Mouse (Mus musculus): ENCODE results near the gene Rad54l2.

The Rad54l2 gene

DNA sequence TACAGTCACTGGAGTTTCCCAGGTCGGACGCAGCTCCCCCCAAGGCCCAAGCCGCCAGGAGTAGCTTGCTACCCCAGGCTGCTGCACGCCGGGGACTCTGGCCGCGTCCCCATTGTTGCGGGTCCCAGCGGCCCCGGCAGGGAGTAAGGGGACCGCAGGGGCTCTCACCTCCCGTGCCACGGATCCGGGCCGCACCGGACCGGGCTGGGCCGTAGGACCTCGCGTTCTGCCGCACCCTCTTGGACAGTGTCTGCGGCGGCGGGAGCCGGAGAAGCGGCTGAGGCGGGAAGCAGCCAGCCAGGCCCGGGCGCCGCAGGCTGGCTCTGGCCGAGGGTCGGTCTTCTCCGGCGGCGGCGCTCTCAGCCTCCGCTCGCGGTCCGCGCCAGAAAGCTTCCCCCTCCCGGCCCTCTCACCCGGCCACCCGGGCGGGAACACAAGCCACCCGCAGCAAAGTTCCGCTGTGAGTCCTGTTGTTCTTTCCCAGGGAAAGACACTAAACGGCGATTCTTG lies at the start of gene Rad54l2:
Rad54l2 (minus strand) TSS at position 383 of the 510 bp plus-strand sequence.
- CTCF ChIA-PET = interaction anchor here (0.6 kb wide), 2 partner anchors 24 to 569 kb away, joined by 4 to 8 read pairs; no protein-coding TSS in a partner anchor

GRCm38 (mm10) chr9:106822381-106823104 lies 33.5 kb upstream of the Rad54l2 start:
- CTCF ChIA-PET = interaction anchor here (0.6 to 1.1 kb wide), 2 partner anchors 80 to 138 kb away, joined by 3 read pairs; no protein-coding TSS in a partner anchor

DNA sequence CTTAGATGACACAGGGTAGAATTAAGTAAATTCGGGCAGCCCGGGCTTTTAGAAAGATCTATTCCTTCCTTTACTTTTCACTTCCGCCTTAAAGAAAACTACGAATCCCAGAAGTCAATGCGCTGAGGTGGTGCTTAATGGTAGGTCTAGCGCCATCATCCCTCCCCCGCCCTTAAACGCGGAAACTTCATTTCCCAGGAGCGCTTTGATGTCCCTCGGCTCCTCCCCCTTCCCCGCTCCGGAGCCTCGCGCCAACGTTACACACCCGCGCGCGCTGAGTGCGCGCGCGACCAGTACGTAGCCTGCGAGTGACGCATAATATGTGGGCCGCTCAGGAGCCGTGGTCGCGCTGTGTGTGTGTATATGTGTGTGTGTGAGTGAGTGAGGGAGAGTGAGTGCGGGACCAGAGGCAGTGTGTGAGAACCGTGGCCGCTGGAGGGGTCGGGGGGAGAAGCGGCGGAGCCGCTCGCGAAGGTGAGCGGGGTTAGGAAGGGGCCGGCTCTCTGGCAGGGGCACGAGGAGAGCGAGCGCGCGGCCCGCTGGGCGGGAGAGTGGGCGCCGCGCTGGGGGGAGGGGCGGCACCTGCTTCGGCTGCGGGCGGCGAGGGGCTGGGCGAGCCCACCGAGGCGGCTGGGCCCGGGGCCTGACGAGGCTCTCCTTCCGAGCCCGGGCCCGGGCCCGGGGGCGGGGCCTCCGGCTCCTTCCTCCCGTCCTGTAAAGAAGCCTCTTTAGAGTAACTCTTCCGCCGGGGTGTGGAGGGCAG lies 32.8 kb upstream of the Rad54l2 start, which contains the start of gene Dcaf1:
Dcaf1 (plus strand) TSS at position 257 of the 763 bp plus-strand sequence.
- CTCF ChIA-PET = interaction anchor here (1.1 kb wide), 1 partner anchor 137 kb away, joined by 3 read pairs; no protein-coding TSS in a partner anchor

- CTCF ChIA-PET = no interaction called here
Measured at GRCm38 (mm10) chr9:106821050-106821617, 32.1 kb upstream of the Rad54l2 start.

GRCm38 (mm10) chr9:106819201-106819600 lies 30.2 kb upstream of the Rad54l2 start:
- CTCF ChIA-PET = interaction anchor here (0.8 kb wide), 1 partner anchor 32 kb away, joined by 3 read pairs; no protein-coding TSS in a partner anchor

DNA sequence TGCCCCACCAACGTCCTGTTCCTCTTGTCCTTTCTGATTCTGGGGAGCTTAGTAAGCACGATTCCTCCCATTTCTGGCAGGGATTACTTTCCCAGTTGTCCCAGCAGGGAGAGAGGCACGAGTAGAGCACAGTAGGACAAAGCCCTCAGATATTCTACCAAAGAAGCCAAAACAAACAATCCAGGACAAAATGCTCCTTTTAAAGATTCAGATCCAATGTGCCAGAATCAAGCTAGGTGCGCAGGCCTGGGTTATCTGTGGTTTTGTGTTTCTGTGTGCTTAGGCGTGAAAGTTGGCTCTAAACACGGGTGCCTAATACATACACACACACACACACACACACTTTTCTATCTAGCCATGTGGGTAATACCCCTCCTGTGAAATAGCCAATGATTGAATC lies 29.2 kb upstream of the Rad54l2 start:
- CTCF ChIA-PET = interaction anchor here (0.7 kb wide), 1 partner anchor 57 kb away, joined by 3 read pairs; no protein-coding TSS in a partner anchor

DNA sequence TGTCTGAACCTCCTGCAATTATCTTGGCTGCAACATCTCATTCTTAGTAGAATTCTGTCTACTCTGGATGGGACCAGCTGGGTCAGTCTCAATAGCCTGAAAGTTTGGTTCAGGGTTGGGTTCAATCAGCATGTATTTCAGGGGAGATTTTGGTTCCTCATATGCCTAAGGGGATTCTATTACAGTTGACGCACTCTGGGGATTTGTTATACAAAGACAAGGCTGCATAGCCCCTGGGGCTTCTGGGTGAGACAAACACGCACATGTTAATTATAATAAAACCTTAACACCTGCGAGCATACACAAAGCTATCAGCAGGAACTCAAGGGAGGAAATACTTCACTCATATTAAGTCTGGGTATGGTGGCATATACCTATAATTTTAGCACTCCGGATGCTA lies 17.5 kb upstream of the Rad54l2 start:
- CTCF ChIA-PET = no interaction called here

- CTCF ChIA-PET = no interaction called here
Measured at GRCm38 (mm10) chr9:106790831-106791230, 1.8 kb upstream of the Rad54l2 start.

DNA sequence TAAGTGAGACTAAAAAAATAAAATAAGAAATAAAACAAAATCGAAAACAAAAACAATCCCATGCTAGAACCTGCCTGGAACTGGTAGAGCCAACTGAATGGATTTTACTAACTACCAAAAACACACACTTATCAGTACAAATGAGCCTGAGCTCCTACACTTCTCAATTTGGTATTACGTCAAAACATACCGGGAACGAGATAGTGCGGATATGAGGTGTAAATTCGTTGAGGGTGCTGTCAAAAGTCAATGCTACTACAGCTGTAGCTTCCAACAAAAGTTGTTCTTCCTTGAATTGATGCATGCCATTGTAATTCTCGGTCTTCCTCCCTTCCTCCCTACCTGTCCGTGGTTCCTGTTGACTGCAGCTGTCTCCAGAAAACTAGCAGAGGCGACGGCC lies 369 bp upstream of the Rad54l2 start:
- CTCF ChIA-PET = interaction anchor here (0.6 kb wide), 2 partner anchors 24 to 568 kb away, joined by 4 to 8 read pairs; no protein-coding TSS in a partner anchor

- CTCF ChIA-PET = no interaction called here
Measured at GRCm38 (mm10) chr9:106787979-106788811, 799 bp downstream of the Rad54l2 start.

- CTCF ChIA-PET = interaction anchor here (0.6 kb wide), 1 partner anchor 1984 kb away, joined by 8 read pairs; no protein-coding TSS in a partner anchor
Measured at GRCm38 (mm10) chr9:106785206-106785605, 3.8 kb downstream of the Rad54l2 start.

DNA sequence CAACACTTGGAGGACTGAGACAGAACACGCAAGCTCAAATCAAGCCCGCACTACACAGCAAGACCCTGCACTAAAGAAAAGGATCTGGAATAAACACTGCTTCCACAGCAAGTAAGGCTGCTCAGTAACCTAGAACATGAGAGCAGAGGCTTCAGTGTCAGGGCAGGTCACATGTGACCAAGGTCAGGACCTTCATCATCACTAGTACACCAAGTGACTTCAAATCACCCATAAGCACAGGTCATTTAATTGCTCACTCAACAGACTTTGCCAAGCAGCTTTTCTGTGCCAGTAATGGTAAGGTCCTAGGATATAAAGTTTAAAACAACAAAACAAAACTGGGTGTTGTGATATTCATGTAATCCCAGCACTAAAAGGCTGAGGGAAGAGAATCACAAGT lies 5.4 kb downstream of the Rad54l2 start:
- CTCF ChIA-PET = no interaction called here

- CTCF ChIA-PET = no interaction called here
Measured at GRCm38 (mm10) chr9:106780086-106780485, 8.9 kb downstream of the Rad54l2 start.

GRCm38 (mm10) chr9:106778319-106778718 lies 10.7 kb downstream of the Rad54l2 start:
- CTCF ChIA-PET = no interaction called here

DNA sequence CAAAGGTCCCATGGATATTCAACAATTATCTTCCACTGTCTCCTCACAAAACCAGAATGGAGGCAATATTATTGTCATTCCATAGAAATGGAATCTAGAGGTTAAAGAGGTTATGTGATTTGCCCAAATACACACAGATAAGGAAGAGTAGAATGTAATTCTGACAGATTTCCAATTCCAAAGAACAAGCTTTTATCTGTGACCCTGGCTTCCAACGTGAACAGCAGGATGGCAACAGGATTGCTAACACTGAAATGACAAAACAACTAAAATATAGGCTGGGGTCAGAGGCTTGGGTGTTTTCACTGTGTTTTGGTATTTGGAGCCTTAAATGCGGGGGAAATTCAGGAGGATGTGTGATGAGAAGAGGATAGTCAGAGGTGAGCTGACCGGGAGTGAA lies 11.6 kb downstream of the Rad54l2 start:
- CTCF ChIA-PET = no interaction called here

DNA sequence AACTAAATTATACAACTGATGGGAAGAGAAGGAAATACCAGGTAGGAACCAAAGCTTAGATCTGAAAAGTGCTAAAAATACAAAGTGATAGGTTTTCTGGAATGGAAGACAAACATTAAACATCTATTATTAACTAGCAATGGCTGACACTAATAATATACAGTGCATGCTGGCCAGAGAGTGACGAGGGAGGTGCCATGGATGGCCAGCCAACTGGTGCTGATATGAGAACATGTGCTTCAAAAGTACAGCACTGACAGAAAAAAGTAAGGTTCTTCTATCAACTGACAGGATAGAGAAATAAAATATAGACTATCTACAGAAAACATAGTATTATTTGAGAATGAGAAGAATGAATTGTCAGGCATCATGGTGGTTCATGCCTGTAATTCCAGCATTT lies 12.9 kb downstream of the Rad54l2 start:
- CTCF ChIA-PET = no interaction called here

- CTCF ChIA-PET = no interaction called here
Measured at GRCm38 (mm10) chr9:106771770-106772169, 17.2 kb downstream of the Rad54l2 start.

DNA sequence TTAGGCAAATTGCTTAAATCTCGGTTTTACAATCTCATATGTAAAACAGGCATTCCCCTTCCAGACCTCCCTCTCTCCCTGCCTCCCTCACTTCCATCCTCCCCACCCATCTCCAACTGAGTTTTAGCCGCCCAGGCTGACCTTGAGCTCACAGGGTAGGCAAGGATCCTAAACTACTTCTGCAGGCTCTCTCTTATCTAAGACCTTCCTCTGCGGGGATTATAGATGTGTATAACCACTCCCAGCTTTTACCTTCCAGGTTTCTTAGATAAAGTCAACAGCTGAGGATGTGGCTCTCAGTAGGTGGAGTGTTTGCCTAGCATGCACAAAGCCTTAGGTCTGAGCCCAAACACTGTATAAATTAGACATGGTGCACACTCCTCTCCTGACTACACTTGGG lies 18.8 kb downstream of the Rad54l2 start:
- CTCF ChIA-PET = no interaction called here

- CTCF ChIA-PET = no interaction called here
Measured at GRCm38 (mm10) chr9:106769781-106770180, 19.2 kb downstream of the Rad54l2 start.

GRCm38 (mm10) chr9:106756421-106756820 lies 32.6 kb downstream of the Rad54l2 start:
- CTCF ChIA-PET = interaction anchor here (0.6 kb wide), 1 partner anchor 35 kb away, joined by 3 read pairs; no protein-coding TSS in a partner anchor

GRCm38 (mm10) chr9:106755776-106756175 lies 33.2 kb downstream of the Rad54l2 start:
- CTCF ChIA-PET = no interaction called here

Measured in spleen, embryonic (tissue).